In the genomic region with DNA sequence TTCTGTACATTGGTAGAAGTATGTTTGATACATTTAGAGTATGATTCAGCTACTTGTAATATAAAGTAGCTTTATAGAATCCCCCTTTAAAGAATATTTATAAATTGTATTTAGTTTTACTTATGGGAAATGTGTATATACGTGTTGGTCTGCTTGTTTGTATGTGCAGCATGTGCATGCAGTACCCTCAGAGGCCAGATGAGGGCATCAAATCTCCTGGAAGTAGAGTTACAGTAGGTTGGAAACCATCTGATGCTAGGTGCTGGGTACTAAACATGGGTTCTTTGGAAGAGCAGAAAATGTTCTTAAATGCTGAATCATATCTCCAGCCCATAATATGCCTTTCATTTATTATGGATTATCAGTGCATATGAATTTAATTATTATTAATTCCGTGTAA, we compare ENCODE assay signal across 22 mouse cellular contexts. TPM values are rescaled to one million over a fixed set of nuclear protein-coding genes. Genes with fewer than 3 reads are reported as not detected.
DNase-seq lines count a peak whose midpoint lies in the region; ATAC-seq and TF ChIP-seq lines count a peak whose summit lies in the region.
"Had no signal": no experiment of that assay in that cellular context is flagged by ENCODE, and none has a peak within 500 bp of the region (broad histone marks: within the 10 kb centered on the region; RNA-seq: fewer than 3 reads in every experiment).

No protein-coding gene starts in this region.

- WGBS in stomach, postnatal 0 days = 89% methylated on average over 2 of the region's 2 CpGs

- peak; percentile 11 for DNase-seq in kidney, postnatal 10 days
- no peak for DNase-seq in kidney, adult 11 months
- peak; percentile 3 for DNase-seq in right cerebral cortex, postnatal 14 days
- DNase-seq in right cerebral cortex, adult 18-20 months = no peak
- no peak for DNase-seq in stomach, postnatal 0 days (ENCODE audit: low spot score)
- DNase-seq: adrenal gland, postnatal 10 days; cerebellum, adult 11 months; heart, postnatal 14 days; thymus, adult 18-20 months had no signal

- H3K9me3 ChIP-seq in E14TG2a.4 (ENCODE audit: low read length) = no peaks in the 10 kb centered on the region
- H3K9me3 ChIP-seq in stomach, postnatal 0 days (ENCODE audit: control insufficient read depth, low read length) = no peaks in the 10 kb centered on the region
- H3K9me3 ChIP-seq: embryonic facial prominence, embryonic 15.5 days; heart, embryonic 10.5 days; hindbrain, embryonic 13.5 days; limb, embryonic 13.5 days; neural tube, embryonic 12.5 days had no signal

- no peak for ATAC-seq in stomach, postnatal 0 days (ENCODE audit: low FRiP score, low TSS enrichment)
- no peak for ATAC-seq in CD4-positive, CD25-positive, alpha-beta regulatory T cell, adult 4 months
- ATAC-seq: intestine, embryonic 16.5 days had no signal

- no peak overlapping the region for H3K9ac ChIP-seq in stomach, postnatal 0 days (ENCODE audit: low read length)
- H3K9ac ChIP-seq: embryonic facial prominence, embryonic 15.5 days; hindbrain, embryonic 13.5 days; limb, embryonic 13.5 days; liver, embryonic 14.5 days; neural tube, embryonic 12.5 days had no signal

- peak; percentile 87 for TF ChIP-seq CTCF in E14TG2a.4 (conservative IDR thresholded peaks at IDR 0.05; ENCODE audit: low read length)
- peak; percentile 36 for TF ChIP-seq CTCF in stomach, postnatal 0 days (IDR thresholded peaks at IDR 0.05; ENCODE audit: low read depth)

- no peaks in the 10 kb centered on the region for H3K36me3 ChIP-seq in E14TG2a.4 (ENCODE audit: insufficient read depth, low read length)
- H3K36me3 ChIP-seq in stomach, postnatal 0 days (ENCODE audit: control insufficient read depth, insufficient read depth, low read length) = no peaks in the 10 kb centered on the region
- H3K36me3 ChIP-seq: embryonic facial prominence, embryonic 15.5 days; heart, embryonic 10.5 days; hindbrain, embryonic 13.5 days; limb, embryonic 13.5 days; neural tube, embryonic 12.5 days had no signal

- H3K4me3 ChIP-seq in E14TG2a.4 (replicated peaks; ENCODE audit: low read length) = no peak overlapping the region
- no peak overlapping the region for H3K4me3 ChIP-seq in stomach, postnatal 0 days (ENCODE audit: low read depth, low read length)
- H3K4me3 ChIP-seq: embryonic facial prominence, embryonic 15.5 days; heart, embryonic 10.5 days; hindbrain, embryonic 13.5 days; limb, embryonic 13.5 days; neural tube, embryonic 12.5 days had no signal

- no peak for TF ChIP-seq EP300 in stomach, postnatal 0 days (optimal IDR thresholded peaks at IDR 0.05)

- H3K4me2 ChIP-seq in stomach, postnatal 0 days (replicated peaks; ENCODE audit: low read depth) = no peak overlapping the region
- H3K4me2 ChIP-seq: embryonic facial prominence, embryonic 15.5 days; hindbrain, embryonic 13.5 days; limb, embryonic 13.5 days; midbrain, embryonic 11.5 days; neural tube, embryonic 12.5 days had no signal

- H3K27ac ChIP-seq in stomach, postnatal 0 days (replicated peaks) = no peak overlapping the region
- H3K27ac ChIP-seq: embryonic facial prominence, embryonic 15.5 days; heart, embryonic 10.5 days; hindbrain, embryonic 13.5 days; kidney, postnatal 0 days; limb, embryonic 13.5 days; liver, embryonic 14.5 days; macrophage; neural tube, embryonic 12.5 days had no signal

- no peaks in the 10 kb centered on the region for H3K4me1 ChIP-seq in E14TG2a.4 (replicated peaks; ENCODE audit: low read depth, low read length)
- no peaks in the 10 kb centered on the region for H3K4me1 ChIP-seq in stomach, postnatal 0 days (replicated peaks; ENCODE audit: control insufficient read depth, insufficient read depth)
- H3K4me1 ChIP-seq: embryonic facial prominence, embryonic 15.5 days; heart, embryonic 10.5 days; hindbrain, embryonic 13.5 days; limb, embryonic 13.5 days; neural tube, embryonic 12.5 days had no signal

- H3K27me3 ChIP-seq in E14TG2a.4 (ENCODE audit: insufficient read depth, low read length) = no peaks in the 10 kb centered on the region
- H3K27me3 ChIP-seq in stomach, postnatal 0 days (ENCODE audit: control insufficient read depth, insufficient read depth, low read length) = no peaks in the 10 kb centered on the region
- H3K27me3 ChIP-seq: embryonic facial prominence, embryonic 15.5 days; hindbrain, embryonic 13.5 days; limb, embryonic 13.5 days; neural tube, embryonic 12.5 days had no signal

RNA-seq across cellular contexts. Expression of gene Grin3a, which starts 46.2 kb away (rescaled TPM):
- polyA plus RNA-seq in stomach, postnatal 0 days (2015; fragmentation: Nextera tagmentation; extraction: Ambion mirVana) = 0.46 and 0.65 TPM in 2 replicates
- polyA plus RNA-seq in CD4-positive, CD25-positive, alpha-beta regulatory T cell, adult 4 months (2017; shearing (Covaris generic)) = under 1 TPM in 1 of 2 experiments, not detected in 1; 0.05 TPM
- polyA plus RNA-seq: macrophage; spleen, adult 2 months had no signal

Comparison
In these comparisons a context has a peak if more than half of its experiments do, and no peak if none do; other contexts are left out.
1. DNase-seq: peak in kidney, postnatal 10 days (single experiment) and right cerebral cortex, postnatal 14 days (single experiment); none in kidney, adult 11 months (single experiment), right cerebral cortex, adult 18-20 months (single experiment) and stomach, postnatal 0 days (single experiment).